Mouse (Mus musculus) c-Kit-negative CD71-positive TER-119-positive erythroid progenitor cells, embryonic 14.5 days (primary cell): ENCODE data around the gene Flt3l.
"Not testable (repeated sequence)": the region's sequence is repeated elsewhere in the genome, so short reads cannot be mapped to it uniquely, and the experiment has no call there.

Experiments
- DNase-seq: peaks from one replicate; pipeline ENCODE4 v3.0.0-alpha.2; 2013; ENCODE audit warnings: low read depth, low spot score

Gene Flt3l

GRCm38 (mm10) chr7:45163735-45164490 is 27.7 kb upstream of the Flt3l start, which contains the start of gene Slc17a7:
Slc17a7 (plus strand) TSS chr7:45163949.
- DNase-seq, result no peak

DNA sequence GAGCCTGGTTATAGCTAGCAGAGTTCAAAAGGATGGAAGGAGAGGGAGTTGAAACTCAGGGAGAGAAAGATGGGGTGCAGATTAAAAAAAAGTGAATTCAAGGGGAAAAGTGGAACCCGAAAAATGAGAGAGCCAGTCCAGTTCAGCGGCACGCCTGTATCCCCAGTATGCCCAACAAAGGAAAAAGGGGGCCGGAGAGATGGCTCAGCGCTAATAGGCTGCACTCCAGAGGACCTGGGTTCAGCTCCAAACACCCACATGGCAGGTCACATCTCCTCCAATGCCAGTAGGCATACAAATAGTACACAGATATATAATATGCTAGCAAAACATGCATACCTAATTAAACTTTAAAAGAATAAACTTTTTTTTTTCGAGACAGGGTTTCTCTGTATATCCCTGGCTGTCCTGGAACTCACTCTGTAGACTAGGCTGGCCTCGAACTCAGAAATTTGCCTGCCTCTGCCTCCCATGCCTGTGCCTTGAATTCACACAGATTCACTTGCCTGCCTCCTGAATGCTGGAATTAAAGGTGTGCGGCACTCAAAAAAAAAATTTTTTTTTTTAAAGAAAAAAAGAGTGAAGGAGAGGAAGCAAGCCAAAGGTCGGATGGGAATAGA is 26.9 kb upstream of the Flt3l start:
- DNase-seq, result no peak

- DNase-seq, result no peak
Observed at GRCm38 (mm10) chr7:45162551-45162950, 26.3 kb upstream of the Flt3l start.

DNA sequence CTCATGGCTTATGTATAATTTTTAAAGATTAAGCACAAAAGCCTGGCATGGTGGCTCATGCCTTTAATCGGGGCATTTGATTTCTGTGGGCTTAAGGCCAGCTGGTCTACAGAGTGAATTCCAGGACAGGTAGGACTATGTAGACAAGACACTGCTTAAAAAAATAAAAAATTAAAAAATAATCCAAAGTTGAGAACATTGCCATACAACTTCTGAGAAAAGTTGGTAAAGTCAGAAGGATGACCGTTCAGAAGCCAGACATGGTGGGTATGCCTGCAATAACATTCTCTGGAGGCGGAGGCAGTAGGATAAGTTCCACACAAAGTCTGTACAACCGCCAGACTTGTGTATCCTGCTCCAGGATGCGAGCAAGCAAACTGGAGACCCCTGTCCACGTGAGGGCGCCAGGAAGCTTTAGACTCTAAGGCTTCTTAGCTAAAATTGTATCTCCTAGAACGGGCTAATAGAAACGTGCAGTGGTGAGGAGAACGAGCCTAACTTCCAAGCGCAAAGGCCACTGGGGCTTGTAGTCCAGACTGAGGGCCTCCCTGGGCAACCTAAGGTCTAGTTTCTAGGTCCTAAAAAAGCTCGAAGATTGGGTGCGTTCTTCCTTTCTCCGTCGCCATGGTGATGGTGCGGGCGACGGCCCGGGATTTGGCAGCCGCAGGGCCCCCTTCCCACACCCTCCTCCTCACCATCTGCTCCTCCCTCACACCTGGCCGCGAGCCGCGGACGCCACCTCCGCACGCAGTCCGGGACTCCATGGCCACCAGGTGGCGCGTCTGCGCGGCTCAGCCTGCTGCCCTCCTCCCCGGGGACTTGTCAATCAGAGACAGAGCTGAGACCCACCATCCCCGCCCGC is 25.6 kb upstream of the Flt3l start:
- DNase-seq, result peak; percentile 52

DNA sequence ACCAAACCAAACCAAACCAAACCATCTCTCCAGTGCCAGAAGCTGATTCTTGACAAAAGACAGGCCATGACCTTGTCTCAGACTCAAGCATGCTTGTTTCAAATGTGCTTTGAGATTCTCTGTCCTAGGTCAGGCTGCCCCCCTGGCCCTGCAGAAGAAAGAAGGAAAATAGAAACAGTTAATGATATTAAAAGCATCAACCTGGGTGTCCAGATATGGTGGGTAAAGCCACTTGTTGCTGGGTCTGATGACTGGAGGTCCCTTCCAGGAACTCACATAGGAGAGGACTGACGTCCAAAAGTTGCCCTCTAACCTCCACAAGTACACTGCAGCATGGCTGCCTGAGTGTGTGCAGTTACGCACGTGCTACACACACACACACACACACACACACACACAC is 24.6 kb upstream of the Flt3l start:
- DNase-seq, result no peak

- no peak for DNase-seq
Observed at GRCm38 (mm10) chr7:45160316-45160800, 24.1 kb upstream of the Flt3l start.

DNA sequence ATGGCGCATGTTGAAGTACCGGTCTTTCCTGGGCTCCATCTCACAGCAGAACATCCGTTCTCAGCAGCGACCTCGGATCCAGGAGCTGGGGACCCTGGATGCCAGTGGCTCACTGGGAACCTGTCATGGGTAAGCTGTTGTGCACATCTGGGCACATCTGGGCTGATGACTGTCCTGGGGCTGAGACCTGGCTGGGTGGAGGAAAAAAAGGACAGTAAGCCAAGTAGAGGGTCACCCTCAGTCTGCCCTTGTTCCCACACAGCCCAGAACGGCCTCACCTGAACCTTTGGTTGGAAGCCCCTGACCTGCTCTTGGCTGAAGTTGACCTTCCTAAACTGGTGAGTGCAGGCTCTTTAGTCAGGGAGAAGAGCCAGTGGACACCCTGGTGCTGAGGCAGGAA is 22.8 kb upstream of the Flt3l start:
- no peak for DNase-seq

GRCm38 (mm10) chr7:45157459-45157858 is 21.2 kb upstream of the Flt3l start:
- no peak for DNase-seq

GRCm38 (mm10) chr7:45156206-45156605 is 20.0 kb upstream of the Flt3l start:
- DNase-seq, result no peak

- DNase-seq, result no peak
Observed at GRCm38 (mm10) chr7:45155590-45155989, 19.4 kb upstream of the Flt3l start.

DNA sequence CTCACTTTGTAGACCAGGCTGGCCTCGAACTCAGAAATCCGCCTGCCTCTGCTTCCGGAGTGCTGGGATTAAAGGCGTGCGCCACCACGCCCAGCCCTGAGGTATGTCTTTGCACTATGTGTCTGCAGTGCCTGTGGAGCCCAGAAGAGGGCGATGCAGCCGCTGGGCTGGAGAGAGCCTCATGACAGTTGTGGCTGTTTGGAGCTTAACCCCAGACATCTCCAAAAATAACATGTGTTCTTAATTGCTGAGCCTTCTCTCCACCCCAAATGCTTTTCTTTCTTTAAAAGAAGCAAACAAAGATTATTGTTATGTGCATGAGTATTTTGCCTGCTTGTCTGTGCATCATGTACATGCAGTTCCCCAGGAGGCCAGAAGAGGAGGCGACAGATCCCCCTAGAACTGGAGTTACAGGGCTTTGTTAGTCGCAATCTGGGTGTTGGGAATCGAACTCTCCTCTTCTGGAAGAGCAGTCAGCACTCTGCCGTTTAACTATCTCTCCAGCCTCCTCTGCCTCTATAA is 18.8 kb upstream of the Flt3l start:
- no peak for DNase-seq

- DNase-seq, result peak; percentile 93
Observed at GRCm38 (mm10) chr7:45154096-45154992, 18.1 kb upstream of the Flt3l start, which contains the start of the genes Pih1d1 and Aldh16a1. Pih1d1 (plus strand) TSS chr7:45154303. Aldh16a1 (minus strand) TSS chr7:45154584.

DNA sequence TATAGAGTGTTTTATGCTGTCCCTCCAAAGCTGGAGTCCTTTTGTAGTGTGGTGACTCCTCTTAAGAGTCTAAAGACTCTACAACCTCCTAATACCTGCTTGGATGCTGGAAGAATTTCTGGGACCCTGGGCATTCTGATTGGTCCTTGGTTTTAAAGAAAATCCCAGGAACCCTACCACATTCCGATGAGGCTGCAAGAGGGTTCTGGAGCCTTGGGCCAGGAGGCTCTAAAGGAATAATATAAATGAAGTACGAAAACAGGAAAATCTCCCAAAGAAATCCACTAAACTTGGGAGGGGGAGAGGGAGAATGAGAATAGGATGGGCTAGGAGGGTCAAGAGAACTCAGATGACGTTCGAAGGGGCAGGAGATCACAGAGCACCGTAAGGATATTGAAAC is 17.4 kb upstream of the Flt3l start:
- DNase-seq, result no peak

- not testable (repeated sequence) for DNase-seq
Observed at GRCm38 (mm10) chr7:45153052-45153451, 16.8 kb upstream of the Flt3l start.

DNA sequence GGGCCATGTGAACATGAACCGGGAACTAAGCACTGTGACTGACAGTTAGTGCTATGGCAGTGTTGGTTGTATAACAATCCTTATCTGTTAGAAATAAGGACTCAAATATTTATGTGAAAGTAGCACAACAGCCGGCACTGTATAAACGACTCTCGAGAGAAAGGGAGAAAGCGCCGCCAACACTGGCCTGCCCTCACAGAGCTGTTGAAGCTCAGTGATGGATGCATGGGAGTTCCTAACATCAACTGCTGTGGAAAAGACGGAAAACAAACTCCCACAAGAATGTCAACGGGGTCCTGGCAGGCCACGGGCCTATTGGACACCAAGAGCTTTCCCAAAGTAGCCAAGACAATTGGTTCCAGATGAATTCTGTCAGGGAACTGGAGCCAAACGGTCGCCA is 15.1 kb upstream of the Flt3l start:
- DNase-seq, result no peak

- no peak for DNase-seq
Observed at GRCm38 (mm10) chr7:45150321-45150720, 14.1 kb upstream of the Flt3l start.

DNA sequence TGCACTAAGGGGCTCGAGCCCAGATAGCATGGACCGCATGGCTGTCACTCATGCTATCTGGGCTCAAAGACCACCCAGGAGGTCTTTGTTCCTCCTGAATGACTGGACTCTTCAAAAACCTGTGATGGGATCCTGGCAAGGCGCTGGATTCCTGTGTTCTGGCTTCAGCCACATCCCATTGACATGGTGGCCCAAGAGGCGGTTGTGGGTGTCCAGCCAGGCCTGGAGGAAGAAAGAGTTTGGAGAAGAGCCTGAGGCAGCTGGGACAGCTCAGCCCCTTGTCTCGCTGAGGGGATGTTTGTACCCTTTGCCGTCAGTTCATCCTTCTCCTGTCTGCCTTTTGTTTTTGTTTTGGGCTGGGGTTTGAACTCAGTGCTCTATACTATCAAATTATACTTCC is 13.3 kb upstream of the Flt3l start:
- no peak for DNase-seq

DNA sequence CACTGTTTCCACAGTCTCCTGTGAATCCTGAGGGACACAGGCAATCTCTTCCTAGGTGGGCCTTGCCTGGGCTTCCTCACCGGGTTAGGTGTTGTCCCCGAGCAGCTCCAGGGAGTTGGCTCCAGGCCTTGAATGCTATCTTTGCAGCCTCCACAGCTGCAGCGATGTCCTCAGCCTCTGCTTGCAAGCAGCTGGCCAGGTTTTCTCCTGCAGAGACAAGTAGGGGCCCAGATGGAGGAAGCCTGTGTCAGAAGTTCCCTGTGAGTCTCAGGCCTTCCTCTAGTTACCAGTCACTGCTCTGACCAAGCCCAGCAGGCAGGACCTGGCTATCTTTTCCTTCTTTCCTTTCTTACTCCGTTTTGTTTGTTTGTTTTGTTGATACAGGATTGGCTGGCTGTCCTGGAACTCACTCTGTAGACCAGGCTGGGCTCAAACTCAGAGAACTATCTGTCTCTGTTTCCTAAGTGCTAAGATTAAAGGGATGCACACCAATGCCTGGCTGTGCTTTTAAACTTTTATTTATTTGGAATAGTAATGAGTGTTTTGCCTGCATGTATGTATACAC is 12.4 kb upstream of the Flt3l start:
- no peak for DNase-seq

DNA sequence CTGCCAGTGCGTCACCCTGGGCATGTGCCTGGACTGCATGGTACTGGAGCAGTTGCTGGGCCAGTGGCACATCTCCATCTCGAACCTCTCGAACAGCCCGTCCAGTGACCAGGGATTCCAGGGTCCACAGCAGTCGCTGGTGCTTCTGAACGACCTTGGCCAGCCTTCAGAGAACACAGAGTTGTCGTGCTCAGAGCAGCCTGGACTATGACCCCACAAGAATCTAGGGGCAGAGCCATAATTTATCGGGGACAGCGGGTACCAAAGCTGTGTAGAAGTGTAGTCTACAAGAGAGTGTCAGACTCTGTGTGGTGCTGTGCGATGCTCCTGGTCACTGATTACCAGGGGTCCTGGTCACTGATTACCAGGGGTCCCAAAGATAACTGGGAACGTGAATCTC is 11.7 kb upstream of the Flt3l start:
- DNase-seq, result no peak

GRCm38 (mm10) chr7:45147267-45147666 is 11.0 kb upstream of the Flt3l start:
- no peak for DNase-seq
